Mouse (Mus musculus): ENCODE data around the gene Dclk1.

Dclk1 gene

DNA sequence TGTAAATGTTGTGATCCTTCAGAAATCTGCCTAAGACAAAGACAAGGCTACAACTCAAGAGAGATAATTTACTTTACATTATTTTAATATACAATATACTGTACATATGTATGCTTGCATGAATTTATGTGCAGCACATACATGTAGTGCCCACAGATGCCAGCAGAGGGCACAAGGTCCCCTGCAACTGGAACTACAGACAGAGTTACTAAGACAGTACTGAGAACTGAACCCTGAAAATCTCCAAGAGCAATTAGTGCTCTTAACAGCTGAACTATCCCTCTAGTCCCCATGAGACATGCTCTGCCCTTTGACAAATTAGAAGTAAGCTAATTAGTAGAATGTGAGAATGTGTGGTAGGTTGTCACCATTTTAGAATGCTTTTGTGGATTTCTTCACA, 169.4 kb downstream of the Dclk1 start:
- DNase-seq = no peak

DNA sequence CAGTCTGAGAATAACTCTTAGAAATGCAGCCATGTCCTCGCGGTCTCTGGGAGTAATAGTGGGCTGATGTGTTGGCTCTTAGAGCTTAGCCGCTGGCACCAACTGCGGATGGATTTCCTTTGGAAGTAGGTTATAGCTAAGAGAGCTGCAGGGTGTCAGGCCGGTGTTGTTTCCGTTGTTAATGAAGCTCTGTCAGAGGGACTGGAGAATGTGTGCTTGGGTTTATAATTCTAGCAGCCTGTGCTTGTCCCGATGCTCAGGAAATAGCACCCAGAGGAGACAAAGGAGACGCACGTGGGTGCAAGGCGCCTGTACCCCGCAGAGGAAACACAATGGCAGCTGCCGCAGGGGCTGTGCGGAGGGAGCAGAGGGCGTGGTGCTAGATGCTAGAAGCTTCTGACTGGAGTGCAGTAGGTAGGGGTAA, 173.4 kb downstream of the Dclk1 start:
- DNase-seq = no peak

DNA sequence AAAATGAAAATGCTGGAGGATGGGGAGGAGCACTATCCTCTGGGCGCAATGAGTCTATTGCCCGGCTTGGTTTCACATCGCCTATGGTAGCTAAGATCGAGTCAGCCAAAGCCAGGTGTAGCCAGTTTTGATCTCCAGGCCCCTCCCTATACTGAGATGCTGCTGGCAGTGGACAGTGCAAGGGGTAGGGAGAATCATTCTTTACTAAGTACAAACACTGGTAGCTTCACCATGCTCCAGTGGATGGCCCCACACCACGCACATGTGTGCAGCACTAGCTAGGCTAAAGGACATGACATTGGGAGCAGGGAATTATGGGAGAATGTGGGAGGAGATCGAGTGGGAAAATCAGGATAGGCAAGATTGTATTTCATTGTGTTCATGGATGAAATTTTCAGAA, 176.7 kb downstream of the Dclk1 start:
- no peak for DNase-seq

DNA sequence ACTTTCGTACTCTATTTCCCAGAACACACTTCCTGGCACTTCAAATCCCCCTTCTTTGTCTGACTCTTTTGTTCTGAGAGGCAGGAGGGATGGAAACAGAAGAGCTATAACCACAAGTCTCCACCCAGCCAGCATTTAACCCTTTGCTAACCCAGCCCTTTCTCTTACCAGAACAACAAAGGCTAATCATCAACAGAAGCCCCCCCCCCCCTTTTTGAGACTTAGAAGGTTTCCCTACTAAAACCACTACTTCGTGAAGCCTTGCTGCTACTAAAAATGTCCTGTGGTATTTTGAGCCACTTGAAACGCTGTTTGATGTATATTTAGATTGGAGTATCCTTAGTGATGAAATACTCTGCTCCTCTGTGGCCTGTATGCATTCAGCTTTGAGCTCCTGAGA, 177.2 kb downstream of the Dclk1 start:
- no peak for DNase-seq

DNA sequence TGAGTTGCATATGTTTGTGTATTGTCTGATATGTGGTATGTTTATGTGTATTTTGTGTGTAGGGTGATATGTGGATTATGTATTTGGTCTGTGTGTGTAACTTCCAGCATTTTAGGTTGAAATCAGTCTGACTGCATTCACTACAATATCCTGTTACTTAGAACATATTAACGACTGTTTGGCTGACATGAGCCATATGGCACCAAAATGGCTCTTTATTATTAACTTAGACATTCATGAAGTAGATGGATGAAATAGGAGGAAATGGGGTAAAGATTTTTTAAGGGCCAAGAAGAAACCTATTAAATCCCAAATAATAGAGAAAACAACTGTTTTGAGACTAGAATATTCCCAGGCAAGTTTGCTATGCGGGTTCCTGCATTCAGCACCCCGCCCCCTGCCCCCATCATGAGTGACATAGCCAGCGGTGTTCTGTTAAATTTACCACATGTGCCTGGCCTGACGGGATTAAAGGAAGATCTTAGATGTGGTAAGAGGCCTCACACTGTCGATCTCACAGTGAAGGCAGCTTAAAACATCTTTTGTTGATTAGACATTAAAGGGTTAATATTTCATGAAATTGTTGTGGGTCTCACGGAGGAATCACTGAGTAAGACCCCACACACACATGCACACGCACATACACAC, 178.4 kb downstream of the Dclk1 start:
- DNase-seq = no peak

DNA sequence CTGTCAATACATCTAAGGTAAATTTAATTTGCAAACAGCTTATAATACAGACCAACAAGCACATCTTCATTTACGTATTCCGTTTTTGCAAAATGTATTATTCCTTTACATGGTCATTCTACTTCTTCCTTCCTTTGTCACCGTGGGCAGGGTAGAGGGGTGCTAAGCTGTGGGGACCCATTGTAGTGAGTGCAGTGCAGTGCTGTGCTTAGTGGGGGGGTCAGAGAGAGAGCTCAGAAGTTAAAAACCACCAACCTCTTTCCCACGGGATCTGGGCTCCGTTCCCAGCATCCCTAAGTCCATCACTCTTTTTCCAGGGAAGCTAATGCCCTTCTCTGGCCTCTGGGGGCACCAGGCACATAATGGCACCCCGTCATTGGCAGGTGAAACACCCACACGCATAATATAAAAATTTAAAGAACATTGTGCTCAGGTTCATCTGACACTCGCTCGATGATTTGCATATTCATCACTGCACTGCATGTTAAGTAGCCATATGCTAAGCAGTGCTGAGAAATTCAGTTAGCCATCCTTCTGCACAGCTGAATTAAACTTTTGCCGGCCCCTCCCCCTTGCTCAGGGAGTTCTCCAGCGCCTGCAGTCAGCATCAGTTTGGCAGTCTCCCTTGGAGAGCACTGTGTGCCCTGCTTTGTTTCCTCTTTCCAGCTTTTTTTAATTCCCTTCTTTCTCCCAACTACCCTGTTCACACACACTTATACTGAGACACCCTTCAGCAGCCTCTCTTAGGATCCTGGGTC, 181.7 kb downstream of the Dclk1 start:
- DNase-seq = no peak

DNA sequence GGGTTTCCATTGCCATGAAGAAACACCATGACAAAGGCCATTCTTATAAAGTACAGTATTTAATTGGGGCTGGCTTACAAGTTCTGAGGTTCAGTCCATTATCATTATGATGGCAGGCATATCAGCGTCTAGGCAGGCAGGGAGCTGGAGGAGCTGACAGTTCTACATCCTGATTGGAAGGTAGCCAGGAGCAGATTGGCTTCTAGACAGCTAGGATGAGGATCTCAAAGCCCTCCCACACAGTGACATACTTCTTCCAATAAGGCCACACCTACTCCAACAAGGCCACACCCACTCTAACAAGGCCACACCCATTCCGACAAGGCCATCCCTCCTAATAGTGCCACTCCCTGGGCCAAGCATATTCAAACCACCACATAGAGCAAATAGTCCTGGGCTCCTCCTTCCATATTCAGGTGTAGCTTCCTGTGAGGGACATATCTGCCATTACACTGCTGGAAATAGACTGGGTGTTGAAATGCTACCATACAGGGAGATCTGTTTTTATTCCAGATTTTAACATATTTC, 187.9 kb downstream of the Dclk1 start:
- no peak for DNase-seq

DNA sequence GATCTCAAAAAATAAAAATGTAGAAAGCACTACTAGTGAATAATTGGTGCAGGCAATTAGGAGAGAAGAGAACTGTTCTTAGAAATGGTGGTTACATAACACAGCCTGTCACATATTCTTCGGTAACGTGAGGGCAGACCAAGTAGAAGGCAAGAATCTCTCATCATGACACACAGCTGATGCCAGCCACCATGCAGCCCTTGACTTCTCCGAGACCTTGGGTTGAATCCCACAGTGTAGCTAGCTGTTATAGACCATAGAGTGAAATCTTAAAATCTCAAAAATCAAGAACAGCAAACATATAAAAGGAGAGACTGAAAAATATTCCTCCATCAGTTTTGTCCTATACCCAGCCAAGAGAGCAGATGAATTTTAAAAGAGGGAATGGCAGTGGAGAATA, 189.1 kb downstream of the Dclk1 start:
- no peak for DNase-seq

DNA sequence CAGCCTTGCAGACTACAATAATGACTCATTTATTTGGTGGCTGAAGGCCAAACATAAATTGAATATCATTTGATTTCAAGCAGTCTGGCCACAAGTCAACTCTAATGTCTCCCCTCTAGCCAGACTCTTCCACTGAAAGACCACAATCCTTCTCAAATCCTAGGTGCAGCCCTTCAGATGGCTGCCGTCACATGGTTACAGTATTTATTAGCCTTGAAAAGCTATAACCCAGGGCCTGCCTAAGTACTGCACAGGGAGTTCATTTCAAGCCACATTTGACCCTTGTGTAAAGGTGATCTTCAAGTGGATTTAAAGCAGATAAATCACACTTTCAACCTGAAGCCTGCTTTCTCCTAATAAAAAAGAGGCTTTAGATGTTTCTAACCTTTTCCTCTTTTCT, 192.1 kb downstream of the Dclk1 start:
- DNase-seq = no peak

DNA sequence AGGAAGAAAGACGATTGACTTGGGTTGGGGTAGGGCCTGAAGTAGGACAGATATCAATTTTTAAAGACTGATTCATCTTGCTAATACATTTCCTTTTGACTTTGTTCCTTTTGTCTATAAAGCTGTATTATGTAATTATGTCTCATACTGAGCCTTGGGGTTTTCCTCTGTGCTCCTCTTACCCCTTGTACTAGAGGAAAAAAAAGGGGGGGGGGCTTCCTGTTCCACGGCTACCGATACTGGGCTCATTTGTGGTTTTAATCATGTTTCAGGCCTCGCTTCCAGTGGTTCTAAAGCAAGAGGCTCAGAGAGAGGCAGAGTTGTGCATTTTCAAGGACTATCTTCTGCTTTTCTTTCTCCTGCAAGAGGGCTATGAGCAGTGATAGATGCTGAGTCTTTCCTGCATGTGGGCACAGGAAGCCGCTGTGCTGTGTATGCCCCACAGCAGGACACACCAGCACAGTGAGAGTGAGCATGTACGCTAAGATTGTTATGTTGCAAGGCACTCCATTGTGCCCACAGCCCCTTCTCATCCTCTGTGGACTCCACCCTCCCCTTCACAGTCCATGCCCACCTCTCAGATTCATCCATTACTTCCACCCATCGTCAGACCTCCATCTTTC, 196.8 kb downstream of the Dclk1 start:
- DNase-seq = no peak

DNA sequence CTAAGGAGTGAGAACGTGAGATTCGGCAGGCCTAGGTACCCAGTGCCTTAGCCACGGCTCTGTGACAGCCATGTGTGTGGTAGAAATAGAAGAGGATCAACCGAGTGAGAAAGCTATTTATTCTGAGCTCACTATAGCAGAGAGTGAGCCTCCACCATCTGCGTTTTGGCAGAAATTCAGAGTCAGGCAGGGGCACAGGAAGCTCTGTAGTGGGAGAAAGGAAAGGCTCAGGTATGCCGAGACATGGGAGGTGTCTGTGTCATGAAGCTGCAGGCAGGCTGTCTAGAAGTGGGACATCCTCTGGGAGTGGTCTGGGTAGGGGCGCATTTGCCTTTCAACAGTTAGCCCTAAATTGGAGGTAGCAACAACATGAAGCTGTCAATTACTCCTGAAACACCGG, 198.2 kb downstream of the Dclk1 start:
- no peak for DNase-seq

DNA sequence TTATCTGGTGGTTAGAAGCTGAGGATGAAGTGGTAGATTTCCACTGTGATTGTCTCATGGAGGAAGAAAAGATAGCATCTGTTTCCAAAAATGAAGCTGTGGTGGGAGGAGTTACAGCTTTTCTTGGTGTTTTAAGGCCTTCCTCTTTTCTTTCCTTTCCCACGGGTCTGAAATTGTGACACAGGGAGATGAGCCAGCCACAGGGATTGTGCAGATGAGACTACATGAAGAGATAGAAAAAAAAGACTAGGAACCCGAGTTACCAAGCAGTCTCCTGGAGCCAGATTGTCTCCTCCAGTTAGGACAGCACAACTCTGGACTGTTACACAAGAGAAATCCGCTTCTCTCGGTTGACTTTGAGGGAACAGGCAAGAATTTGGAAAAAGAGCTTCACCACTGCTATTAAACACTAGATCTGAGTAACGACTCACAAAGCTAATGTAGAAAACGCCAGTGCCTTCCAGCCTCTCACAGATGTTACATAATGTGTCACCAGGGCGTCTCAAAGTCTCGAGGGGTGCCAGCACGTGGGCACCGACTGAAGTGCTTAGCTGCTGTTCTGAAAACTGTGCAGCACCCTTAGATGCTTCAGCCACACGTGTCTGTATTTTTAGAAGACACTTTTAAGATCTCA, 200.0 kb downstream of the Dclk1 start:
- DNase-seq = no peak

DNA sequence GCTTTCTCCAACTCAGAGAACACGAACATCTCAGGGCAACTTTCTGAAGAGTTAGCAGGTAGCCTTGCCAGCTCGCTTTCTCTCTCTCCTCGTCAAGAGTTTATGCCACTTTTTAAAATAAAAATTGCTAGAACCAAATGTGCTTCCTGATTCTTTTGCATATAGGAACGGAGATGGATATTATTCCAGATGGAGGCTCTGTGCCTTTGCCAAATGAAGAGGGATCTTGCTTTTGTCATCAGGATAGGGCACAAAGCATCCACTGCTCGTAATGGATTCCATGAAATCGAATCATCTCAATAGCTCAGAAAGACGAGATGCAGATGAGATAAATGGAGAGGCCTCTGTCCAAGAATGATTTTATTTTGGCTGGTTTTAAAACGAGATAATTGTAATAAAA, 201.1 kb downstream of the Dclk1 start:
- DNase-seq = no peak

DNA sequence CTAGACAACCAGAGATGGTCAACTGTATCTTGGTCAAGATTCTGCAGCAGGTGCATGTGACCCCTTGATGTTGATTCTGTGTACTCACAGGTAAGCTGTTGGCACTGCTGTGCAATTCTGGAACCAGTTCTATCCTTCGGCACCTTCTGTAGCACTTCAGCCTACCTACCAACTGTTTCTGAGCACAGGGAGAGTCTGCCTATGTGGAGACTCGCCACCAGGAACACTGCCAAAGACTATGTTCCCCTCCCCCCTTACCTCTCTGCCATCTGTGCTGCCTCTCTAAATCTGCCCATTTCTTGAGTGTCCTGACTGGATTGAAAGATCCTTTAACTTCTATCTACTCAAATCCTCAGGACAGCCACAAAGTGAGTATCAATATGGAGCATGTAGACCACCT, 201.6 kb downstream of the Dclk1 start:
- no peak for DNase-seq

DNA sequence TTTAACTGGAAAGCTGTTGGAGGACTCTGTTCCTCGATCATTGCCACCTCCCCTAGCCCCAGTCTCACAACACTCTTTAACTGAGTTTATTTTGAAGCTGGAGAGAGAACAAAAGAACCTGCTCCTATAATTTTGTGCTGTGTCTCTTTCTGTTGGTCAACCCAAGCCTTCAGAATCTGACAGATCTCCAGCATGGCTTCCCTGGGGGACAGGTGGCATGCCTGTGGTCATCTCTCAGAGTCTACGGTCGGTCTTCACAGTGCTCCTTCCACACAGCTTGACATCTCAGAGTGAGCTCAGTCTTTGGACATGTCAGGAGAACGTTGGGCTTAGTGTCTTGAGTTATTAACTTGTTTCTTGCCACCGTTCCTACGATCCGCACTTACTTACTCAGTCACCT, 204.5 kb downstream of the Dclk1 start:
- no peak for DNase-seq

DNA sequence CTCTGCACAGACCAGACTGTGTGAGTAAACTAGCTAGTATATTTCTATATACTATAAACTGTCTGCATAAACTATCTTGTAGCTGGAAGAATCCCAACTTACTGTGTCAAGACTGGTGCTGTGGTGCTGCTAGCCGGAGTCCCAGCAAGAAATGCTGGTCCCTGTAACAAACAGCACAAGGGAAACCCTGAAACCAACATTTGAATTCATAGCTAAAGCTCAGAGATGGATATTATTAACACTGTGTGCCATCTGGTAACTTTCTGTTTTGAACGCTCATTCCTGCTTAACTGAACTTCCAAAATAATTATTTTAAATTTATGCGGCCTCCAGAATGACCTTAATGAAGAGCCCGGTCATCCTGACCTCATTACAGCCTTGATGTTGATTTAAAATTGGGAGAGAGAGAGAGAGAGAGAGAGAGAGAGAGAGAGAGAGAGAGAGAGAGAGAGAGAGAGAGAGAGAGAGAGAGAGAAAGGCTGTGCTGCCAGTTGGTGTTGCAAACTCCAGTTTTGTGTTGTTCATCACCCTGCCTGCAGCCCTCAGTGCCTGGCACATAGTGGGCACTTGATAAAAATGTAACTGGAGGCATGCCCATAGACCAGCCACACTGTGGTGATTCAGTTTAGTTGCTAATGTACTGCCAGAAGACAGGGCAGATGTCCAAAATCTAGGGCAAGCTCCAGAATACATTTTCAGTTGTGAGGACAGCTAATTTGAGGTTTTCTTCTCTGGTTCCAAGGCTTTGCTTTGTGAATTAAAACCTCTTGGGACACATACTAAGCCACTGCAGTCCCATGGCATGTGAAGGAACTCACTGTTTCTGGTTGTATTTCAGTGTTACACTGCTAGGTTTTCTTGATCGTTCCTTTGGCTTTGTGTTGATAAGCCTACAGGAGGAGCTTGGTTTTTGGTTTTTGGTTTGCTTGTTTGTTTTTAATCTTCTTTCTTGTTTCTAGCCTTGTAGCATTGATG, 205.6 kb downstream of the Dclk1 start:
- no peak for DNase-seq

DNA sequence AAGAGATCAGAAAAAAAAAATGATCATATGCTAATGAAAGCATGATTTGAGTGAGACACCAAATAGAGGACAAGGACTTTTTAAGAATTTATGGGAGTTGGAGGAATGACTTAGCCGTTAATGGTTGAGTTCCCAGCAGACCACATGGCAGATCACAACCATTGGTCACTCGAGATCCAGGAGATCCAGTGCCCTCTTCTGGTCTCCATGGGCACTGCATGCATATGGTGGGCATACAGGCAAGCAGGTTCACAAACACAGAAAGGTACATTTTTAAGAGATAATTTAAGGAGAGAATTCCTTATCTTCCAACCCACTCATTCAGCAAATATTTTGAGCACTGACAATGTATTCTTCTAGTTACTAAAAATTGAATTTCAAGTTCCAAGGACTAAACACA, 207.0 kb downstream of the Dclk1 start:
- no peak for DNase-seq

DNA sequence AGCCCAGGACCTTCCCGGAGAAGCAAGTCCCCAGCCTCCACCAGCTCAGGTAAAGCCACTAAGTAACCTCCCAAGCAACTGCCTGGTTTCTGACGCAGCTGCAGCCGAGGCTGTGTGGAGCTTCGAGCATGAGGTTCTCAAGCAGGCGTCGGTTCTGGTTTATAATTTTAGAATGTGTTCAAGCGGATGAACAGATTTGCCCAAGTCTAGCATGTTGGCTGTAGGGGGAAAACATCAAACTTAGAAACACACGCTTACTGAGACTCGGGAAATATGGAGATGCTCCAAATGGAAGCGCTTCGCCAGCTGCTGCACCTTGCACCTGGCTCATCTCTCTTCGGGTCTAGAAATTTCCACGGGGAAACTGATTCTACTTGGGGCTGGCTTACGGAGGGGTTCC, 208.9 kb downstream of the Dclk1 start:
- DNase-seq = no peak

DNA sequence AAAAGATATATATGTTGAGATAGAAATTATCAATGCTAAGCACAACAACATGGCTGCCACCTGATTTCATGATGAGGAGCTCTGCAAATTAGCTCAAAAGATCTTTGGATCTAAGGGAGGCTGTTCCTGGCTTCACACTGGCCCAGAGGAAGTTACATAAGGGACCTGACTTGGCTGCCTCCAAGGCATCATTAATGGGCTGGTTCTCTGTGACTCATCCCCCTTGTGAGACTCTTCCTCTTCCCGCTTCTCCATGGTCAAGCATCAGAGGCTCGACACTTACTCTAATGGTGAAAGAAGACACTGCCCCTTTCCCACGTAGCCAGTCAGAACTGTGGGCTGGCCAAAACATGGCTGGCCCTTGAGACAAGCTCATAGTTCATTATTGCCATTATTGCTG, 209.7 kb downstream of the Dclk1 start:
- no peak for DNase-seq

DNA sequence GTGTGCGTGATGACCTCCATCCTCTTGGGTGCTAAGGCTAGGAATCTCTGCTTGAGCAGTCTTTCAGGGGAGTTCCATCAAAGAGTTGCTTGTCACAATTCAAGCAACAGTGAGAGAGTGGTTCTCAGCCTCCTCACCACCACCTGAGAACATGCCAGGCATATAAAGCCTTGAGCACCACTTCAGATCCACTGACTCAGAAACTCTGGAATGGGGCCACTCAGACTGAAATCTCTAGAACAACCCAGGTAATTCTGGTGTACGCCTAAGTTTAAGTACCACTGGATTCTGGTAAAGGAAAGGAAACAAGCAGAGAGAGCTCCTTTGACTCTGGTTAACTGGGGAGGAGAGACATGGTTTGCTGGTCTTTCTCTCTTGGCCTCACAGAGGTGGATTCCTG, 210.3 kb downstream of the Dclk1 start:
- DNase-seq = no peak

DNA sequence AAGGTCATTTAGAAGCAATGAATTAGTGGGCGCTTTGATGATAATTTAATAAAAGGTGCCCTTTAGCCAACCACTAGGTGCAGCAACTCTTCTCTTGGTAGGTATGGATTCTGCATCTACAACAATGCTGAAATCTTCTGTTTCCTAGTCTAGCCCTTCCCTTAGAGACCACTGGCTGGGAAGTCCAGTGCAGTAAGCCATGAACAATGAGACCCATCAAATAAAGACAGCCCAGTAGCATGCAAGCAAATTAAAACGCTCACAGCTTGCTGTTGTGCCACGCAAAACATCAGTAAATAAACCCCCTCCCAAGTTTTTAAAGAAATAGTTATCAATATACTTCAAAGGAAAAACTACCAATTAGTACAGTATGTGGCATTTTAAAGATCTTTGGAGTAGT, 218.9 kb downstream of the Dclk1 start:
- no peak for DNase-seq
